Mouse (Mus musculus): ENCODE results near the gene Tor2a. TPM values are rescaled to one million over a fixed set of nuclear protein-coding genes. Genes with fewer than 3 reads are reported as not detected.

Gene Tor2a
- polyA plus RNA-seq, 1 experiment, result 41.6 TPM

DNA sequence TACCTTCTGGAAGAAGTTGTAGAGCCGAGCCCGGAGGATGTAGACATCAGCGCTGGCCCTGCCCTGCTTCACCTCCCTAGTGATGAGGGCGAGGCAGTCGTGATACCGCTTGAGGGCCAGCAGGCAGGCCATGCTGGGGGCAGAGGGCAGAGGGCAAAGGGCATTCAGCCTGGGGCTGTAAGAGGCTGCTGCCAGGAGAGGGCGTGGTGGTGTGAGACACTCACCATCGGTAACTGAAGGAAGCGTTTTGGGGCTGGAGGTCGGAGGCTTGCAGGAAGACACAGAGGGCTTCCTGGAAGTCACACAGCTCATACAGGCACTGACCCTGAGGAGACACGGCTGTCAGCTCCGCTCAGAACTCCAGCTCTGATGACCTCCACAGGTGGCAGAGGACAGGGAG, 14.9 kb downstream of the Tor2a start:
- WGBS, result 46% methylated on average over 12 of the region's 12 CpGs
- Histone ChIP-seq H3K4me1 (ENCODE audit: control insufficient read depth, insufficient read depth, low read length) (peaks cover 12% of the 10 kb centered on the region; the same call in 1 of the 2 replicates), H3K27ac (ENCODE audit: insufficient read depth, low read length) (no peak overlapping the region), H3K27me3 (ENCODE audit: control insufficient read depth, insufficient read depth, low read length) (no peaks in the 10 kb centered on the region), H3K4me3 (replicated peaks; ENCODE audit: insufficient read depth, low read depth, low read length) (no peak overlapping the region)
- TF ChIP-seq CTCF (IDR thresholded peaks at IDR 0.05; ENCODE audit: borderline replicate concordance, insufficient read depth, low read depth, low read length) (no peak), POLR2A (IDR thresholded peaks at IDR 0.05; ENCODE audit: borderline replicate concordance, insufficient read depth, low read length) (no peak)
- DNase-seq, result no peak

DNA sequence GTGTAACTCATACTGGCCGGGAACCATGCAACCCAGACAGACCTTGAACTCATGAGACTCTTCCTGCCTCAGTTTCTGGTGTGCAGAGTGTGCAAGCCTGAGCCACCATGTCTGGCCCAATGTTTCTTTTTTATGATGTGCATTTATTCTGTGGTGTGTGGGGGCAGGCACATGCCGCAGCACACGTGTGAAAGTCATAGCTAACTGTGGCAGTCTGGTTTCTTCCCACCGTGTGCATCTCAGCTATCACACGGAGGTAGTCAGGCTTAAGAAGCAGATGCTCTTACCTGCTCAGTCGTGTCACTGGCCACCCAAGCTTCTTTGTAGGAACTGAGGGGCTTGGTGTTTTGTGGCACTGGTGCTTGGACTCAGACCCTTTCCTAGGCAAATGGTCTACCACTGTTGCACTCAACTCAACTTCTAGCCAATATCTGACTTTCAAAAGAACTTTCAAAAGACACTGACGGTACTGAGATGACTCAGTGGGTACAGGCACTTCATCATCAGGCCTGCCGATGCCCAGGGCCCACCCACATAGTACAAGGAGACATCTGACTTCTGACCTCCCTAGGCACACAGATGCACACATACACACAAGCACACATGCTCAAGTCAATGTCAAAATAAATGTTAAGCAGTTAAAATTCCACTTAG, 15.7 kb downstream of the Tor2a start:
- DNase-seq, result no peak
- no peak overlapping the region for H3K4me3 ChIP-seq (replicated peaks; ENCODE audit: insufficient read depth, low read depth, low read length)
- WGBS, result 81% methylated on average over 8 of the region's 8 CpGs

DNA sequence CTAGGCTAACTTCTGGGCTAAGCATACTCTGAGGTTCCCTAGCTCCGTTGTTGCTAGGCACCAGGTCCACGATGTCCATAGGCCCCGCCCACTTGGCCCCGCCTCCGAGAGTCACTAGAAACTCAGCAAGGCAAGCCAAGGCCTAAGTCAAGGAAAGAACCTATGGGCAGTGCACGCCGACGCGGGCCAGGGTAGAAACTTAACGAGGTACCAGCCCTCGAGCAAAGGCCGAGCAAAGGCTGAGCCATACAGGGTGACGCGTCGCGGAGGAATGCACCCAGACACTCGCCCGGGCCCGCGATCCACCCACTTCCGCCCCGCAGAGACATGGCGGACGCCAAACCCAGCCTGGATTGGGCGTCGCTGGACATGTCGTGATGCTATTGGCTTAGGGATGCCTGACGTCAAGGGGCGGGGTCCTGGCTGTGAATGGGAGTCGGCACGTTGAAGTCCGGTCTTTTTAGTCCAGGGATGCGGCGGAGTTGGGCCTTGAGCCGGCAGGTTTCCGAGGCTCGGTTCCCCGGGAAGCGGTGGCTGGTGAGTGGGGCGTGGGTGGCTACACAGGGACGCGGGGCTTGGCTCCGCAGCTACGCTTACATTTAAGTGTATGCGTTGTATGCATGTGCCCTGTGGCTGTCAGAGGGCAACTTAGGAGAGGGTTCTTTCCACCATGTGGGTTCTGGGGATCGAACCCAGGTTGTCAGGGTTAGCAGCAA, 18.5 kb downstream of the Tor2a start, which contains the start of the genes Ttc16 and Ptrh1:
Ttc16 (minus strand) TSS at position 275 of the 716 bp plus-strand sequence.
Ptrh1 (plus strand) TSS at position 428 of the 716 bp plus-strand sequence.
- TF ChIP-seq POLR2A (IDR thresholded peaks at IDR 0.05; ENCODE audit: borderline replicate concordance, insufficient read depth, low read length) (peak; percentile 47; the same call in 1 of the 2 replicates), CTCF (IDR thresholded peaks at IDR 0.05; ENCODE audit: borderline replicate concordance, insufficient read depth, low read depth, low read length) (no peak)
- Histone ChIP-seq H3K27me3 (ENCODE audit: control insufficient read depth, insufficient read depth, low read length) (no peaks in the 10 kb centered on the region), H3K27ac (ENCODE audit: insufficient read depth, low read length) (no peak within 1 kb of the TSS), H3K4me3 (replicated peaks; ENCODE audit: insufficient read depth, low read depth, low read length) (peak within 1 kb of the TSS; percentile 85), H3K4me1 (ENCODE audit: control insufficient read depth, insufficient read depth, low read length) (0 out of 2 replicates have a peak, but pooled peaks cover 3% of the 10 kb centered on the region)
- WGBS, result under 1% methylated on average over 46 of the region's 46 CpGs
- DNase-seq, result peak; percentile 97 to 98

More for the DNA sequence above, 15.7 kb downstream of the Tor2a start:
- TF ChIP-seq CTCF (IDR thresholded peaks at IDR 0.05; ENCODE audit: borderline replicate concordance, insufficient read depth, low read depth, low read length) (no peak), POLR2A (IDR thresholded peaks at IDR 0.05; ENCODE audit: borderline replicate concordance, insufficient read depth, low read length) (no peak)
- no peak overlapping the region for H3K27ac ChIP-seq (ENCODE audit: insufficient read depth, low read length)
- peaks cover 7% of the 10 kb centered on the region; the same call in 1 of the 2 replicates for H3K4me1 ChIP-seq (ENCODE audit: control insufficient read depth, insufficient read depth, low read length)
- H3K27me3 ChIP-seq (ENCODE audit: control insufficient read depth, insufficient read depth, low read length), result no peaks in the 10 kb centered on the region

DNA sequence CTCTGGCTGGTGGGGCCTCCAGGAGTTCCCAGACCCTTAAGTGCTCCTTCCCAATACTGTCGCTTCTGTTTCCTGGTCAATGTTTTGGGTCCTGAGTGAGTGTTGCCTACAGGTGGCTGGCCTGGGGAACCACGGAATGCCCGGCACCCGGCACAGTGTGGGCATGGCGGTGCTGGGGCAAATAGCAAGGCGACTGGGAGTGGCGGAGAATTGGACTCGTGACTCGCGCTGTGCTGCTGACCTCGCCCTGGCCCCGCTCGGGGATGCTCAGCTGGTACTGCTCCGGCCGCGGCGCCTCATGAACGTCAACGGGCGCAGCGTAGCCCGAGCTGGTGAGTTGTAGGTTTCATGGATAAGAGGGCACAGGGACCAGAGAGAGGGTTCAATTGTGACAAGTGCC, 19.2 kb downstream of the Tor2a start:
- TF ChIP-seq POLR2A (IDR thresholded peaks at IDR 0.05; ENCODE audit: borderline replicate concordance, insufficient read depth, low read length), result no peak
- TF ChIP-seq CTCF (IDR thresholded peaks at IDR 0.05; ENCODE audit: borderline replicate concordance, insufficient read depth, low read depth, low read length), result no peak
- no peak for DNase-seq
- WGBS, result 25% methylated on average over 22 of the region's 22 CpGs
- Histone ChIP-seq H3K4me3 (replicated peaks; ENCODE audit: insufficient read depth, low read depth, low read length) (no peak overlapping the region), H3K27me3 (ENCODE audit: control insufficient read depth, insufficient read depth, low read length) (no peaks in the 10 kb centered on the region), H3K4me1 (ENCODE audit: control insufficient read depth, insufficient read depth, low read length) (0 out of 2 replicates have a peak, but pooled peaks cover 3% of the 10 kb centered on the region), H3K27ac (ENCODE audit: insufficient read depth, low read length) (no peak overlapping the region)

DNA sequence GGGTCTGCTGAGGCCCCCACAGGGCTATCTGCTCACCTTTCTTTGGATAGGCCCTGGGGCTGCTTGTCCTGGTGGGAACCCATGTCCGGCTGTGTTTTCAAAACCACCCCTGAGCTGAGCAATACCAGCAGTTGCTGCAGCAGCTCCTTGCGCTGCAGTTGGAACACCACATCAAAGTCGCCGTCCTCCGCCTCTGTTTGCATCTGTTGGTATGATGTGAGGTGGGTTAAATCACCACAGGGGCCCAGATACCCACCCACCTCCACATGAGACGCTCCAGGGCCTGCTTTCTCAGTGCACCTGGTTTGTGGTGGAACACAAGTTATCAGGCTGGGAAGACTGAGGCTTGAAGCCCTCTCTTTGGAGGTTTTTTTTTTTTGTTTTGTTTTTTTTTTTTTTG, 21.0 kb downstream of the Tor2a start:
- H3K4me3 ChIP-seq (replicated peaks; ENCODE audit: insufficient read depth, low read depth, low read length), result no peak overlapping the region
- WGBS, result 90% methylated on average over 6 of the region's 6 CpGs
- H3K27ac ChIP-seq (ENCODE audit: insufficient read depth, low read length), result no peak overlapping the region
- TF ChIP-seq CTCF (IDR thresholded peaks at IDR 0.05; ENCODE audit: borderline replicate concordance, insufficient read depth, low read depth, low read length) (no peak), POLR2A (IDR thresholded peaks at IDR 0.05; ENCODE audit: borderline replicate concordance, insufficient read depth, low read length) (no peak)
- H3K27me3 ChIP-seq (ENCODE audit: control insufficient read depth, insufficient read depth, low read length), result no peaks in the 10 kb centered on the region
- no peak for DNase-seq
- H3K4me1 ChIP-seq (ENCODE audit: control insufficient read depth, insufficient read depth, low read length), result 0 out of 2 replicates have a peak, but pooled peaks cover 3% of the 10 kb centered on the region

DNA sequence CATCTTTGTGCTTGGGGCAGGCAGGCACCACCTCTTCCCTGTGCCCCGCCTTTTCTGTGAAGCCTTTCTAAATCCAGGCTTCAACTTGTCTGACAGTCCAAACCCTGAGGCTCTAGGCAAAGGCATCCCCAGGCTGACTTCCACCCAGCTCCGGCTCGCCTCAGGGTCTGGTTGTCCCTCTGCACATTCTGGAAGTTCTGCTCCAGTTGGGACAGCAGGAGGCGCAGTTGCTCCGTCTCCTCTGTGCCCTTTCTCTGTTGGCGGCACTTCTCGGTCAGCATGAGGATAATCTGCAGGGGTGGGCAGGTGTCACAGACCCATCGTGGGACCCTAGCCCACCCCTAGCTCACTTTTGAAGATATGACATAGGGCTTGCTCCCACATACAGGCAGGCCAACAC, 22.1 kb downstream of the Tor2a start:
- Histone ChIP-seq H3K27ac (ENCODE audit: insufficient read depth, low read length) (no peak overlapping the region), H3K27me3 (ENCODE audit: control insufficient read depth, insufficient read depth, low read length) (no peaks in the 10 kb centered on the region), H3K4me3 (replicated peaks; ENCODE audit: insufficient read depth, low read depth, low read length) (no peak overlapping the region), H3K4me1 (ENCODE audit: control insufficient read depth, insufficient read depth, low read length) (peaks cover 7% of the 10 kb centered on the region; the same call in 1 of the 2 replicates)
- TF ChIP-seq CTCF (IDR thresholded peaks at IDR 0.05; ENCODE audit: borderline replicate concordance, insufficient read depth, low read depth, low read length) (peak; percentile 99), POLR2A (IDR thresholded peaks at IDR 0.05; ENCODE audit: borderline replicate concordance, insufficient read depth, low read length) (no peak)
- 8% methylated on average over 8 of the region's 8 CpGs for WGBS
- DNase-seq, result peak; percentile 74 to 84

DNA sequence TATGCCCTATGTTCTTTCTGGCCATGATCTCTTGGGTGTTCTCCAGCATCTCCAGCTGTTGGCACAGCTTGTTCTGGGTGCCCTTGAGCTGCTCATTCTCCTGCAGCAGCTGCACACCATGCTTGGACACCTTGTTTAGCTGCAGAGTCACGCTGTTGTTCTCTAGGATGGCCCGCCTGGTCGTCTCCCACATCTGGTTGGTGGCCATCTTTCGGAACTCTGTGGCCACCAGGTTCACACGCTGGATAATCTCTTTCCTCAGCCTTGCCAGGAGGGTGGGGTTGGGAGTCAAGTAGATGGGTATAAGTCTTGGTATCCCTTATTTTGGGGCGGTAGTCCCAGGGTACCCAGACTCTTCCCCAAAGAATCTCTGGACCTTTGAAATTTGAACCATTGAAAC, 22.7 kb downstream of the Tor2a start:
- no peak overlapping the region for H3K27ac ChIP-seq (ENCODE audit: insufficient read depth, low read length)
- 88% methylated on average over 6 of the region's 6 CpGs for WGBS
- H3K4me1 ChIP-seq (ENCODE audit: control insufficient read depth, insufficient read depth, low read length), result peaks cover 8% of the 10 kb centered on the region; the same call in 1 of the 2 replicates
- no peaks in the 10 kb centered on the region for H3K27me3 ChIP-seq (ENCODE audit: control insufficient read depth, insufficient read depth, low read length)
- no peak for DNase-seq
- TF ChIP-seq POLR2A (IDR thresholded peaks at IDR 0.05; ENCODE audit: borderline replicate concordance, insufficient read depth, low read length) (no peak), CTCF (IDR thresholded peaks at IDR 0.05; ENCODE audit: borderline replicate concordance, insufficient read depth, low read depth, low read length) (no peak)
- H3K4me3 ChIP-seq (replicated peaks; ENCODE audit: insufficient read depth, low read depth, low read length), result no peak overlapping the region

Data from cerebellum, adult 2 months (tissue).